ENCODE assay signal across 10 mouse cellular contexts in genomic region chr1:161766656-161767055, GRCm38 (mm10). TPM values are rescaled to one million over a fixed set of nuclear protein-coding genes. Genes with fewer than 3 reads are reported as not detected.
A peak's percentile ranks its signal among the peaks of the same experiment; 100 is the strongest.
DNase-seq lines count a peak whose midpoint lies in the region; ATAC-seq and TF ChIP-seq lines count a peak whose summit lies in the region.
"Had no signal": no experiment of that assay in that cellular context is flagged by ENCODE, and none has a peak within 500 bp of the region (broad histone marks: within the 10 kb centered on the region; RNA-seq: fewer than 3 reads in every experiment).

No protein-coding gene starts in this region.

- peak overlapping the region; percentile 23 for H3K4me3 ChIP-seq in gastrocnemius, adult 2 months
- peak overlapping the region; percentile 46; the same call in 1 of the 2 replicates for H3K4me3 ChIP-seq in bone marrow macrophage, adult 2 months (ENCODE audit: insufficient read depth, low read length)
- H3K4me3 ChIP-seq in myocyte, result no peak overlapping the region

- no peaks in the 10 kb centered on the region for H3K36me3 ChIP-seq in myocyte (ENCODE audit: control insufficient read depth, insufficient read depth)

- no peaks in the 10 kb centered on the region for H3K4me1 ChIP-seq in bone marrow macrophage, adult 2 months (ENCODE audit: control insufficient read depth, insufficient read depth, low read length)

- H3K4me2 ChIP-seq in myocyte (ENCODE audit: low read depth), result peak overlapping the region; percentile 49

- H3ac ChIP-seq in myocyte (ENCODE audit: control insufficient read depth, insufficient read length), result no peak overlapping the region

- peak; percentile 92 for ATAC-seq in inflammation-experienced regulatory T-cells, adult 6 months
- ATAC-seq: Patski had no signal

- intact Hi-C loops in gastrocnemius, adult 2 months (cut with DNase I), result no loop called here

- no peak for DNase-seq in gastrocnemius, adult 2 months
- no peak for DNase-seq in gastrocnemius, postnatal 10 days
- no peak for DNase-seq in right cerebral cortex, postnatal 4 days
- DNase-seq in frontal cortex, adult 2 months (ENCODE audit: extremely low spot score in 1 of 2, low spot score in 1 of 2), result no peak
- no peak for DNase-seq in layer of hippocampus, adult 9-10 months (ENCODE audit: low spot score)

- H3K27ac ChIP-seq in gastrocnemius, adult 2 months, result no peak overlapping the region
- H3K27ac ChIP-seq in bone marrow macrophage, adult 2 months (ENCODE audit: insufficient read depth, low read depth, low read length), result no peak overlapping the region
- H3K27ac ChIP-seq: kidney, postnatal 0 days had no signal

- no peak for TF ChIP-seq POLR2A in bone marrow macrophage, adult 2 months (IDR thresholded peaks at IDR 0.05; ENCODE audit: borderline replicate concordance, low read depth, low read length)
- no peak for TF ChIP-seq POLR2A in myocyte (IDR thresholded peaks at IDR 0.05; ENCODE audit: insufficient read length, low read depth)

- no peak for TF ChIP-seq CTCF in gastrocnemius, adult 2 months (IDR thresholded peaks at IDR 0.05)
- TF ChIP-seq CTCF in bone marrow macrophage, adult 2 months (IDR thresholded peaks at IDR 0.05; ENCODE audit: low read depth, low read length), result no peak

- no peaks in the 10 kb centered on the region for H3K79me2 ChIP-seq in myocyte (ENCODE audit: control insufficient read depth, insufficient read depth)

- H3K27me3 ChIP-seq in myocyte (ENCODE audit: control insufficient read depth, insufficient read depth, insufficient read length), result peaks cover 10% of the 10 kb centered on the region

TF ChIP-seq in myocyte, 11 proteins besides CTCF, POLR2A, EP300 and RAD21:
- TF ChIP-seq E2F4 (IDR thresholded peaks at IDR 0.05; ENCODE audit: insufficient read depth) (no peak), TCF3 (IDR thresholded peaks at IDR 0.05; ENCODE audit: insufficient read length, low read depth) (no peak)
TF ChIP-seq in myocyte: peak in this region for 0.

RNA-seq across cellular contexts. Expression of gene Fasl, which starts 21.6 kb away (rescaled TPM):
- total RNA-seq in gastrocnemius, adult 2 months (2021), result not detected
- not detected for total RNA-seq in gastrocnemius, postnatal 10 days (2021)
- polyA plus RNA-seq in bone marrow macrophage, adult 2 months (2012; ENCODE audit: insufficient read depth, insufficient read length, missing spikeins), result not detected in 2 replicates
- polyA plus RNA-seq in inflammation-experienced regulatory T-cells, adult 6 months (2017; shearing (Covaris generic)), result 10 to 100 TPM; 13.0 to 56.3 (median 19.1) TPM
- not detected for polyA plus RNA-seq in myocyte (2012; fragmentation: generic; extraction: Trizol)
- polyA plus RNA-seq in frontal cortex, adult 2 months (2012; rRNA removed), result 0.15 and 0.32 TPM in 2 replicates
- polyA plus RNA-seq: kidney, postnatal 0 days; Patski had no signal

Comparison
In these comparisons a context has a peak if more than half of its experiments do, and no peak if none do; other contexts are left out.
1. RNA of gene Fasl, which starts 21.6 kb away (polyA plus RNA-seq): 13.0 to 56.3 TPM in inflammation-experienced regulatory T-cells, adult 6 months; 0.15 to 0.32 TPM in frontal cortex, adult 2 months, not detected in bone marrow macrophage, adult 2 months and not detected in myocyte (single experiment); every median in the first group is over 10 times any median in the second.